Mouse (Mus musculus) CH12.LX (cell line): ENCODE data around the gene Trpc5. TPM values are rescaled to one million over a fixed set of nuclear protein-coding genes. Genes with fewer than 3 reads are reported as not detected.

ENCODE experiments used
- DNase-seq: peaks from one replicate; pipeline ENCODE4 v3.0.0-alpha.2; 2013; ENCODE audit errors: extremely low read depth
- H3K27ac ChIP-seq: 2 replicates; pipeline ENCODE4 v1.5.1; 2012; ENCODE audit warnings: low read depth, mild to moderate bottlenecking, control low read depth, moderate library complexity; ENCODE audit not compliant: insufficient read depth
- H3K27me3 ChIP-seq: replicated peaks from 2 replicates; pipeline ENCODE3; 2012; ENCODE audit warnings: inconsistent platforms
- H3K36me3 ChIP-seq, 2 experiments: replicated peaks in 1 of 2; 2 replicates each; pipeline versions ENCODE3 to v1.6.1; 2012; ENCODE audit warnings: inconsistent platforms in 1 of 2, low read length in 1 of 2, mild to moderate bottlenecking in 1 of 2, mixed read lengths in 1 of 2, moderate library complexity in 1 of 2; ENCODE audit not compliant: control insufficient read depth in 1 of 2, insufficient read depth in 1 of 2
- H3K4me1 ChIP-seq, 2 experiments: 2 replicates each; pipeline ENCODE4 v1.6.1; 2012; ENCODE audit warnings: inconsistent platforms in 1 of 2, moderate library complexity in 1 of 2; ENCODE audit not compliant: insufficient read depth in 2 of 2, control insufficient read depth in 1 of 2
- H3K4me2 ChIP-seq: 2 replicates; pipeline ENCODE4 v1.6.1; 2012; ENCODE audit warnings: low read depth, mild to moderate bottlenecking, control low read depth; ENCODE audit not compliant: poor library complexity, insufficient read depth, severe bottlenecking
- H3K4me3 ChIP-seq, 3 experiments: fragments of 150-350 bp in 1 of 3; sonication (generic) in 1 of 3; replicated peaks in 1 of 3; 2 replicates each; pipeline versions ENCODE3 to v1.5.1; 2011 to 2012; ENCODE audit warnings: low read depth in 2 of 3, low read length in 2 of 3, mild to moderate bottlenecking in 2 of 3, moderate library complexity in 2 of 3, control low read depth in 1 of 3, improper control_type of control experiment in 1 of 3, inconsistent platforms in 1 of 3, mixed read lengths in 1 of 3; ENCODE audit not compliant: poor library complexity in 1 of 3
- H3K79me2 ChIP-seq: replicated peaks from 2 replicates; pipeline ENCODE4 v1.6.1; 2012; ENCODE audit warnings: mild to moderate bottlenecking, moderate library complexity; ENCODE audit not compliant: control insufficient read depth, poor library complexity, insufficient read depth, severe bottlenecking; ENCODE audit errors: extremely low read depth
- H3K9ac ChIP-seq: 2 replicates; pipeline ENCODE4 v1.6.1; 2012; ENCODE audit warnings: low read depth, mild to moderate bottlenecking, control low read depth, moderate library complexity; ENCODE audit not compliant: insufficient read depth
- H3K9me3 ChIP-seq: replicated peaks from 2 replicates; pipeline ENCODE3; 2012; ENCODE audit warnings: low read length, inconsistent platforms, mixed read lengths
- BHLHE40 ChIP-seq: IDR thresholded peaks from 2 replicates; pipeline ENCODE4 v1.6.1; 2011; ENCODE audit warnings: mild to moderate bottlenecking, low read depth, low read length, improper control_type of control experiment
- CHD1 ChIP-seq: IDR thresholded peaks from 2 replicates; pipeline ENCODE4 v1.6.1; 2012; ENCODE audit warnings: low read depth, low read length, improper control_type of control experiment, inconsistent platforms
- CTCF ChIP-seq, 2 experiments: IDR thresholded peaks in 1 of 2; conservative IDR thresholded peaks in 1 of 2; 2 replicates each; pipeline ENCODE4 v1.5.1; 2011 to 2012; ENCODE audit warnings: low read depth in 2 of 2, low read length in 2 of 2, improper control_type of control experiment in 1 of 2, inconsistent platforms in 1 of 2, mild to moderate bottlenecking in 1 of 2, moderate library complexity in 1 of 2
- E2F4 ChIP-seq: IDR thresholded peaks from 2 replicates; pipeline ENCODE4 v1.6.1; 2011; ENCODE audit warnings: low read depth, low read length, improper control_type of control experiment; ENCODE audit not compliant: insufficient replicate concordance
- ELF1 ChIP-seq: IDR thresholded peaks from 2 replicates; pipeline ENCODE4 v1.6.1; 2014; ENCODE audit warnings: low read depth, mild to moderate bottlenecking, inconsistent platforms, low read length, improper control_type of control experiment
- HCFC1 ChIP-seq: IDR thresholded peaks from 2 replicates; pipeline ENCODE4 v1.6.1; 2012; ENCODE audit warnings: low read depth, mild to moderate bottlenecking, inconsistent platforms, low read length, improper control_type of control experiment
- IRF4 ChIP-seq: IDR thresholded peaks from 2 replicates; pipeline ENCODE4 v1.6.1; 2014; ENCODE audit warnings: low read depth, mild to moderate bottlenecking, inconsistent platforms, low read length, improper control_type of control experiment
- JUN ChIP-seq: IDR thresholded peaks from 2 replicates; pipeline ENCODE4 v1.6.1; 2011; ENCODE audit warnings: low read depth, mild to moderate bottlenecking, low read length, improper control_type of control experiment, moderate library complexity; ENCODE audit not compliant: insufficient read depth
- KAT2A ChIP-seq: IDR thresholded peaks from 2 replicates; pipeline ENCODE4 v1.6.1; 2012; ENCODE audit warnings: low read length, improper control_type of control experiment, inconsistent platforms; ENCODE audit not compliant: insufficient replicate concordance
- MAZ ChIP-seq: IDR thresholded peaks from 2 replicates; pipeline ENCODE4 v1.6.1; 2012; ENCODE audit warnings: low read depth, mild to moderate bottlenecking, inconsistent platforms, low read length, improper control_type of control experiment, moderate library complexity
- MXI1 ChIP-seq: IDR thresholded peaks from 2 replicates; pipeline ENCODE4 v1.6.1; 2011; ENCODE audit warnings: mild to moderate bottlenecking, low read depth, low read length, improper control_type of control experiment
- NRF1 ChIP-seq: IDR thresholded peaks from 2 replicates; pipeline ENCODE4 v1.6.1; 2014; ENCODE audit warnings: low read depth, mild to moderate bottlenecking, inconsistent platforms, low read length, improper control_type of control experiment, moderate library complexity
- PAX5 ChIP-seq: IDR thresholded peaks from 2 replicates; pipeline ENCODE4 v1.6.1; 2012; ENCODE audit warnings: low read length, inconsistent platforms, mixed read lengths
- POLR2A ChIP-seq: IDR thresholded peaks from 2 replicates; pipeline ENCODE4 v1.6.1; 2011; ENCODE audit warnings: low read depth, mild to moderate bottlenecking, improper control_type of control experiment, low read length
- POLR2AphosphoS2 ChIP-seq: IDR thresholded peaks from 2 replicates; pipeline ENCODE4 v1.6.1; 2011; ENCODE audit warnings: low read depth, low read length, improper control_type of control experiment
- RAD21 ChIP-seq: IDR thresholded peaks from 2 replicates; pipeline ENCODE4 v1.6.1; 2011; ENCODE audit warnings: low read depth, mild to moderate bottlenecking, low read length, improper control_type of control experiment, moderate library complexity
- SMC3 ChIP-seq: IDR thresholded peaks from 2 replicates; pipeline ENCODE4 v1.6.1; 2011; ENCODE audit warnings: low read depth, low read length, improper control_type of control experiment
- TCF12 ChIP-seq: IDR thresholded peaks from 2 replicates; pipeline ENCODE4 v1.6.1; 2014; ENCODE audit warnings: low read depth, mild to moderate bottlenecking, inconsistent platforms, low read length, improper control_type of control experiment
- UBTF ChIP-seq: IDR thresholded peaks from 2 replicates; pipeline ENCODE4 v1.6.1; 2012; ENCODE audit warnings: low read depth, mild to moderate bottlenecking, inconsistent platforms, low read length, improper control_type of control experiment, moderate library complexity
- USF2 ChIP-seq: conservative IDR thresholded peaks from 2 replicates; pipeline ENCODE4 v1.6.1; 2011; ENCODE audit warnings: low read depth, low read length, improper control_type of control experiment
- dilution Hi-C: fragments of 300-500 bp; cut with MboI; formaldehyde crosslinking; loops from 2 replicates; pipeline ENCODE4 v1.14.3; 2020; ENCODE audit warnings: low sequenced_read_pairs; ENCODE audit not compliant: extremely low pct_unique_long_range_greater_than_20kb, extremely low pct_ligation_motif_present
- in situ Hi-C: fragments of 300-500 bp; cut with MboI; formaldehyde crosslinking; loops from 3 replicates; pipeline ENCODE4 v1.14.3; 2019; ENCODE audit warnings: low sequenced_read_pairs, low pct_ligation_motif_present, low pct_unique_long_range_greater_than_20kb, mixed read lengths
- polyA plus RNA-seq: library from polyadenylated mRNA; unstranded; fragments of >175 nt; gene quantifications from 2 replicates; pipeline ENCODE4 v1.2.1, GENCODE M21; 2012; ENCODE audit warnings: low read depth; ENCODE audit not compliant: insufficient read length
- total RNA-seq, 2 experiments: library from RNA; depleted of rRNA; stranded (reverse); fragments of 300-350 nt in 1 of 2; fragments of >200 nt in 1 of 2; gene quantifications; 2 replicates each; pipeline ENCODE4 v1.2.3; 2012 to 2014

Gene Trpc5
- total and polyA plus RNA-seq, 3 experiments, result not detected

- no peaks in the 10 kb centered on the region for H3K79me2 ChIP-seq
- dilution Hi-C loops, result no loop called here
- H3K4me1 ChIP-seq, result peaks cover 0 to 7% of the 10 kb centered on the region in 2 experiments; a peak in 1 of 4 replicates
- H3K9ac ChIP-seq, result no peak overlapping the region
- H3K4me2 ChIP-seq, result no peak overlapping the region
- no peaks in the 10 kb centered on the region for H3K27me3 ChIP-seq
- DNase-seq, result no peak
- TF ChIP-seq CTCF (conservative IDR thresholded peaks at IDR 0.05 in 1 of 2, IDR thresholded peaks at IDR 0.05 in 1 of 2; ENCODE audit: low read depth in 2 of 2, low read length in 2 of 2) (no peak), HCFC1 (no peak), MXI1 (no peak), USF2 (no peak), IRF4 (no peak), SMC3 (no peak), POLR2AphosphoS2 (no peak), ELF1 (no peak), NRF1 (no peak), JUN (no peak)
- no peak overlapping the region for H3K27ac ChIP-seq
- H3K9me3 ChIP-seq, result no peaks in the 10 kb centered on the region
- no peak overlapping the region for H3K4me3 ChIP-seq
- no peaks in the 10 kb centered on the region for H3K36me3 ChIP-seq
- in situ Hi-C loops, result no loop called here
Observed at GRCm38 (mm10) chrX:144420259-144420658, 267.7 kb downstream of the Trpc5 start.

DNA sequence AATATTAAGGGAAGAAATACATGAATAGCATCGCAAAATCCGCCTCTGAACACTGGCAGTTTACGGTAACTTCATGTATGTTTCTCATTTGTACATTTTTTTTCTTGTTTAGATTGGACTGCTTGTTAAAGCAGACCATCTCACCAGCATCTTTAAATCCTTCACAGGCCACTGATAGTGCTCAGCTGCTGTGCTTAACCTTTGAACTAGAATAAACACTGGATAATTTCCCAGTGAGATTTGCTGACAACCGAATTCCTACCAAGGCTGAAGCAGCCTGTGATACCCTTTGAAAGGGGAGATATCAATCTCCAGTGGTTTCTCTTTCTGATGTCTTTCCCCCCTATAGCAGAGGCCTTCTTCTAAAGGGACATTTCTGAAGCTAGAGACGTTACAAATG, 279.9 kb downstream of the Trpc5 start:
- no peak for DNase-seq
- no peaks in the 10 kb centered on the region for H3K27me3 ChIP-seq
- no peak overlapping the region for H3K27ac ChIP-seq
- H3K9me3 ChIP-seq, result no peaks in the 10 kb centered on the region
- no peaks in the 10 kb centered on the region for H3K36me3 ChIP-seq
- H3K9ac ChIP-seq, result no peak overlapping the region
- no peaks in the 10 kb centered on the region for H3K79me2 ChIP-seq
- dilution Hi-C loops (no loop called here), in situ Hi-C loops (no loop called here)
- no peaks in the 10 kb centered on the region for H3K4me1 ChIP-seq
- no peak for TF ChIP-seq PAX5
- TF ChIP-seq MXI1, result no peak
- no peak for TF ChIP-seq TCF12
- TF ChIP-seq UBTF, result no peak
- no peak for TF ChIP-seq MAZ
- no peak for TF ChIP-seq NRF1
- TF ChIP-seq CHD1, result no peak
- TF ChIP-seq USF2, result no peak
- TF ChIP-seq POLR2A, result no peak
- no peak overlapping the region for H3K4me3 ChIP-seq
- H3K4me2 ChIP-seq, result no peak overlapping the region

DNA sequence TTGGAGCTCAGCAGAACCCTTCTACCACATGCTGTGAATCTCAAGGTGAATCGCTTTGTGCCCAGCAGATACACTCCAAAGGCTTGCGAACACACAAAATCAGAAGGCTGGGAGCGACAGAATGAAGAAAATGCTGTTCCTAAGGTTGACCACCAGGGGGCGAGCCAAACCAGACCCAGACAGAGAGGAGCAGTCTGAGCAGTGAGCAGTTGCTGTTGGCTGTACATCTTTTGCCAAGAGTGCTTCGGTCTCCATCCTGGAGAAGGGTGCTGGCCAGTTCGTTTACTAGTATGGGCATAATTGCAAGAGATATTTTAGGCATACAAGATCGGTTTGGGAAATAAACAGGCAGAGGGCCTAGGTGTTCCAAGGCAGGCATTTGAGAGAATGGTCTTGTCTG, 284.5 kb downstream of the Trpc5 start:
- H3K27ac ChIP-seq, result no peak overlapping the region
- H3K9me3 ChIP-seq, result no peaks in the 10 kb centered on the region
- no peak overlapping the region for H3K4me2 ChIP-seq
- H3K27me3 ChIP-seq, result no peaks in the 10 kb centered on the region
- H3K9ac ChIP-seq, result no peak overlapping the region
- dilution Hi-C loops (no loop called here), in situ Hi-C loops (no loop called here)
- no peaks in the 10 kb centered on the region for H3K79me2 ChIP-seq
- no peaks in the 10 kb centered on the region for H3K36me3 ChIP-seq
- H3K4me3 ChIP-seq, result no peak overlapping the region
- TF ChIP-seq POLR2A (no peak), PAX5 (no peak), RAD21 (peak; percentile 61), CTCF (conservative IDR thresholded peaks at IDR 0.05 in 1 of 2, IDR thresholded peaks at IDR 0.05 in 1 of 2; ENCODE audit: low read depth in 2 of 2, low read length in 2 of 2) (peak; percentile 38 to 69; a peak in 3 of 4 replicates), KAT2A (no peak), BHLHE40 (no peak), SMC3 (peak; percentile 69), E2F4 (no peak)
- peak; percentile 34 for DNase-seq
- H3K4me1 ChIP-seq, result no peaks in the 10 kb centered on the region; a peak in 1 of 4 replicates
